Comparison of ENCODE assay signal across 8 mouse cellular contexts in the genomic region with DNA sequence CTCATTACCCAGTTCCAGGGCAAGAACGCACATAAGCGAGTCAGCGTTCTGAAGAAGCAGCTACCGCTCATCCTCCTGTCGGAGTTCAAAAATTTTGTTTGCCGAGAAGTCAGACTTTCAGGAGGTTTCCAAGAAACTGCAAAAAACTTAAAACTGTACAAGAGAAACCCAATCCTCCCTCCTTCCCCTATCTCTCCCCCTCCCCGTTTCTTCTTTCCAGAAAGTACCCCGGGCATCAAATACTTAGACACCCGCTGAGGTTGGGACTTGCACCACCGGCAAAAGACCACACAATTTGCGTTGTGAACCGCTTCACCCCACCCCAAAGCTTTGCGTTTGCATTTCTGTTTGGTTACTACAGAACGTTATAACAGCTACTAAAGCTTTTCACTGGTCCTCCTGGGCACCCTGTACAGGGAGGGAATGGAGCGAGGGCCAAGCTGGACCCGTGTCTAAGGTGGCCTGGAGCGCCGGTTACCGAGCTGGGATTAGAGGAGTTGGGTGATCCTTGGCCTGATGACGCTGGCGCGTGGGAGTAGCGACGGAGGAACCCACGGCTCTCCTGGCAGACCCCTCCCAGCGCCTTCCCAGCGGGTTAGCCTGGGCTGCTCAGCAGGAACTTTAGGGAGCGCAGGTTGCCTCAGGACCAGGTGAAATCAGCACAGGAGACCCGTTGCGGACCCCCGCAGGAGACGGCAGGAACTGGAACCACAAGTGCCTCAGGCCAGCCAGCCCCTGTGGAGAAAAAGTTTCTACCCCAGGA. TPM values are rescaled to one million over a fixed set of nuclear protein-coding genes. Genes with fewer than 3 reads are reported as not detected.
A peak's percentile ranks its signal among the peaks of the same experiment; 100 is the strongest.
DNase-seq lines count a peak whose midpoint lies in the region; ATAC-seq and TF ChIP-seq lines count a peak whose summit lies in the region.

No protein-coding gene starts in this region.

- no peaks in the 10 kb centered on the region for H3K9me3 ChIP-seq in heart, postnatal 0 days (replicated peaks; ENCODE audit: control insufficient read depth, low read length)
- H3K9me3 ChIP-seq in midbrain, embryonic 16.5 days (replicated peaks; ENCODE audit: control insufficient read depth, low read length, poor library complexity, severe bottlenecking), result no peaks in the 10 kb centered on the region

- no peak for DNase-seq in layer of hippocampus, adult 2 months (ENCODE audit: low spot score in 2 of 2)
- no peak for DNase-seq in layer of hippocampus, adult 9-10 months (ENCODE audit: low spot score)
- DNase-seq in embryo, embryonic 10.5 days (ENCODE audit: low spot score), result peak; percentile 42
- no peak for DNase-seq in heart, postnatal 0 days (ENCODE audit: low spot score)
- peak; percentile 57 to 70 for DNase-seq in kidney, postnatal 4 days
- no peak for DNase-seq in cerebellum, adult 8-10 months
- no peak for DNase-seq in cerebellum, postnatal 10 days

- H3K4me1 ChIP-seq in heart, postnatal 0 days (ENCODE audit: control insufficient read depth, insufficient read depth), result no peaks in the 10 kb centered on the region
- H3K4me1 ChIP-seq in midbrain, embryonic 16.5 days (ENCODE audit: control insufficient read depth, insufficient read depth, low read length), result peaks cover 2% of the 10 kb centered on the region; the same call in 1 of the 2 replicates

- H3K36me3 ChIP-seq in heart, postnatal 0 days (replicated peaks; ENCODE audit: control insufficient read depth, insufficient read depth, low read length), result no peaks in the 10 kb centered on the region
- no peaks in the 10 kb centered on the region for H3K36me3 ChIP-seq in midbrain, embryonic 16.5 days (ENCODE audit: control insufficient read depth, insufficient read depth, low read length)

- no peak for TF ChIP-seq EP300 in heart, postnatal 0 days (IDR thresholded peaks at IDR 0.05; ENCODE audit: low read depth)

- H3K27me3 ChIP-seq in heart, postnatal 0 days (ENCODE audit: control insufficient read depth, insufficient read depth, low read length), result 0 out of 2 replicates have a peak, but pooled peaks cover 5% of the 10 kb centered on the region
- peaks cover 17% of the 10 kb centered on the region for H3K27me3 ChIP-seq in midbrain, embryonic 16.5 days (ENCODE audit: control insufficient read depth, insufficient read depth, low read depth, low read length)

- no peak for ATAC-seq in heart, postnatal 0 days (ENCODE audit: insufficient read depth, low read depth)
- no peak for ATAC-seq in midbrain, embryonic 16.5 days

- no peak for TF ChIP-seq CTCF in layer of hippocampus, adult 2 months (conservative IDR thresholded peaks at IDR 0.05)
- TF ChIP-seq CTCF in heart, postnatal 0 days (IDR thresholded peaks at IDR 0.05; ENCODE audit: low read depth), result no peak

- peak overlapping the region; percentile 60 for H3K4me2 ChIP-seq in heart, postnatal 0 days (ENCODE audit: low read depth, low read length)
- H3K4me2 ChIP-seq in midbrain, embryonic 16.5 days (ENCODE audit: low read length), result peak overlapping the region; percentile 40

- H3K4me3 ChIP-seq in layer of hippocampus, adult 2 months, result peak overlapping the region; percentile 38
- H3K4me3 ChIP-seq in heart, postnatal 0 days (ENCODE audit: low read depth, low read length), result peak overlapping the region; percentile 38
- H3K4me3 ChIP-seq in midbrain, embryonic 16.5 days (ENCODE audit: low read depth, low read length), result 0 out of 2 replicates have a peak overlapping the region, but pooled peaks have one; percentile 3

- no peak overlapping the region for H3K27ac ChIP-seq in layer of hippocampus, adult 2 months
- H3K27ac ChIP-seq in heart, postnatal 0 days (ENCODE audit: low read depth), result no peak overlapping the region
- no peak overlapping the region for H3K27ac ChIP-seq in midbrain, embryonic 16.5 days (ENCODE audit: low read length)

- no peak overlapping the region for H3K9ac ChIP-seq in heart, postnatal 0 days (replicated peaks; ENCODE audit: low read depth, low read length)
- no peak overlapping the region for H3K9ac ChIP-seq in midbrain, embryonic 16.5 days (ENCODE audit: low read depth, low read length)

- WGBS in heart, postnatal 0 days, result 14% methylated on average over 32 of the region's 32 CpGs
- WGBS in midbrain, embryonic 16.5 days, result 15% methylated on average over 32 of the region's 32 CpGs

RNA-seq across cellular contexts. Expression of gene Hnrnpk, which starts 49.7 kb away (rescaled TPM):
- total RNA-seq in layer of hippocampus, adult 2 months (2021), result 100 to 1,000 TPM; 660 to 681 TPM
- 377 and 387 TPM in 2 replicates for total RNA-seq in heart, postnatal 0 days (2014; rRNA removed; ENCODE audit: low replicate concordance)
- 581 and 606 TPM in 2 replicates for polyA plus RNA-seq in heart, postnatal 0 days (2015; fragmentation: Nextera tagmentation; extraction: Ambion mirVana)
- polyA plus RNA-seq in midbrain, embryonic 16.5 days (2015; fragmentation: Nextera tagmentation; extraction: Ambion mirVana), result 1,323 and 1,478 TPM in 2 replicates

RNA-seq across cellular contexts. Expression of gene Rmi1, which starts 50.8 kb away (rescaled TPM):
- 10 to 100 TPM; 16.8 to 17.9 TPM for total RNA-seq in layer of hippocampus, adult 2 months (2021)
- total RNA-seq in heart, postnatal 0 days (2014; rRNA removed; ENCODE audit: low replicate concordance), result 5.7 and 16.1 TPM in 2 replicates
- 13.3 and 14.4 TPM in 2 replicates for polyA plus RNA-seq in heart, postnatal 0 days (2015; fragmentation: Nextera tagmentation; extraction: Ambion mirVana)
- 21.3 and 23.8 TPM in 2 replicates for polyA plus RNA-seq in midbrain, embryonic 16.5 days (2015; fragmentation: Nextera tagmentation; extraction: Ambion mirVana)

Comparison
In these comparisons a context has a peak if more than half of its experiments do, and no peak if none do; other contexts are left out.
1. DNase-seq: peak in embryo, embryonic 10.5 days (single experiment) and kidney, postnatal 4 days (2 of 2); none in layer of hippocampus, adult 2 months (0 of 2), layer of hippocampus, adult 9-10 months (single experiment), heart, postnatal 0 days (single experiment), cerebellum, adult 8-10 months (single experiment) and cerebellum, postnatal 10 days (0 of 2).
2. Peak in every context shown above with its lines, with median percentiles within 50 percentile points of each other: H3K4me3 ChIP-seq.